Mouse (Mus musculus): ENCODE results near the gene Tmem160.

DNA sequence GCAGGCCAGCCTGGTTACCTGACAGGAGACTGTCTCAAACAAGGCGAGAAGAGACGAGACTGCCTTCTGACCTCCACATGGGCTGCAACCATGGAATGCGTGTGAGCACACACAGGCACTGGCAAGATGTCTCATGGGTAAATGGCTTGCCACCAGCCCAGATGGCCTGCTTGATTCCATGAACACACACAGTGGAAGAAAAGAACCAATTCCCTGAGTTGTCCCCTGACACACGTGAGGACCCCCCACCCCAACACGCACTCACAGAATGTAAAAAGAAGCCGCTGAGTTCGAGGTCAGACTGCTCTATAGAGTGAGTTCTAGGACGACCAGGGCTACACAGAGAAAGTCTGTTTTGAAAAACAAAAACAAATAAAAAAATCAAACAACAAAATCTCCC is 25.0 kb downstream of the Tmem160 start, which contains the start of gene Npas1:
- TF ChIP-seq EP300 (IDR thresholded peaks at IDR 0.05; ENCODE audit: low read depth) (no peak), CTCF (IDR thresholded peaks at IDR 0.05; ENCODE audit: low read depth) (no peak)
